Mouse (Mus musculus) limb, embryonic 14.5 days (tissue): ENCODE data around the gene Adrb1. TPM values are rescaled to one million over a fixed set of nuclear protein-coding genes. Genes with fewer than 3 reads are reported as not detected.

Experiments used
- ATAC-seq: fragments of 200-750 bp; cut with Nextera tagmentation; 2 replicates; pipeline ENCODE4 v1.8.0; 2017; ENCODE audit warnings: low read depth, moderate number of reproducible peaks, moderate TSS enrichment; ENCODE audit not compliant: low FRiP score
- DNase-seq: peaks from one replicate; pipeline ENCODE4 v3.0.0-alpha.2; 2015; ENCODE audit warnings: low spot score
- H3K27ac ChIP-seq: fragments of 300-500 bp; sonication (generic); replicated peaks from 2 replicates; pipeline ENCODE4 v1.5.1; 2014; ENCODE audit warnings: low read depth, mild to moderate bottlenecking, low read length, moderate library complexity, mixed read lengths
- H3K27me3 ChIP-seq: fragments of 300-500 bp; sonication (generic); 2 replicates; pipeline ENCODE4 v1.6.1; 2014; ENCODE audit warnings: low read length, mixed read lengths; ENCODE audit not compliant: control insufficient read depth, insufficient read depth
- H3K36me3 ChIP-seq: fragments of 300-500 bp; sonication (generic); 2 replicates; pipeline ENCODE4 v1.6.1; 2014; ENCODE audit warnings: mild to moderate bottlenecking, low read length, moderate library complexity, mixed read lengths; ENCODE audit not compliant: control insufficient read depth, insufficient read depth
- H3K4me1 ChIP-seq: fragments of 300-500 bp; sonication (generic); 2 replicates; pipeline ENCODE4 v1.6.1; 2014; ENCODE audit warnings: antibody characterized with exemption, low read length, mixed read lengths; ENCODE audit not compliant: control insufficient read depth, insufficient read depth
- H3K4me2 ChIP-seq: fragments of 300-500 bp; sonication (generic); replicated peaks from 2 replicates; pipeline ENCODE4 v1.6.1; 2014; ENCODE audit warnings: low read depth, mild to moderate bottlenecking, low read length, moderate library complexity; ENCODE audit not compliant: severe bottlenecking
- H3K4me3 ChIP-seq: fragments of 300-500 bp; sonication (generic); replicated peaks from 2 replicates; pipeline ENCODE4 v1.5.1; 2014; ENCODE audit warnings: low read length
- H3K9ac ChIP-seq: fragments of 300-500 bp; sonication (generic); 2 replicates; pipeline ENCODE4 v1.6.1; 2014; ENCODE audit warnings: mild to moderate bottlenecking, low read depth, low read length, moderate library complexity; ENCODE audit not compliant: severe bottlenecking
- H3K9me3 ChIP-seq: fragments of 300-500 bp; sonication (generic); 2 replicates; pipeline ENCODE4 v1.6.1; 2016; ENCODE audit warnings: low read length; ENCODE audit not compliant: control insufficient read depth
- POLR2A ChIP-seq: fragments of 200-500 bp; IDR thresholded peaks from 2 replicates; pipeline ENCODE4 v1.8.0; 2012; ENCODE audit warnings: inconsistent platforms, mild to moderate bottlenecking, moderate library complexity, borderline replicate concordance; ENCODE audit not compliant: insufficient read depth, insufficient read length; ENCODE audit errors: extremely low read depth
- WGBS: fragments of 180-500 bp; shearing (Covaris S2); extraction: QIAGEN DNeasy Blood & Tissue Kit; methylation state at CpG from one replicate; pipeline ENCODE4 v1.1.7; 2014; 5-methylcytosine and 5-hydroxymethylcytosine counted together
- polyA plus RNA-seq, 2 experiments: library from polyadenylated mRNA; depleted of rRNA in 1 of 2; stranded (reverse) in 1 of 2; unstranded in 1 of 2; fragments of >200 nt; fragmentation: Nextera tagmentation in 1 of 2; extraction: Ambion mirVana in 1 of 2; gene quantifications; 2 replicates each; pipeline versions ENCODE4 v1.2.1 to v1.2.3; 2012 to 2014

Gene Adrb1
- polyA plus RNA-seq, 2 experiments = 1.3 to 1.7 TPM

DNA sequence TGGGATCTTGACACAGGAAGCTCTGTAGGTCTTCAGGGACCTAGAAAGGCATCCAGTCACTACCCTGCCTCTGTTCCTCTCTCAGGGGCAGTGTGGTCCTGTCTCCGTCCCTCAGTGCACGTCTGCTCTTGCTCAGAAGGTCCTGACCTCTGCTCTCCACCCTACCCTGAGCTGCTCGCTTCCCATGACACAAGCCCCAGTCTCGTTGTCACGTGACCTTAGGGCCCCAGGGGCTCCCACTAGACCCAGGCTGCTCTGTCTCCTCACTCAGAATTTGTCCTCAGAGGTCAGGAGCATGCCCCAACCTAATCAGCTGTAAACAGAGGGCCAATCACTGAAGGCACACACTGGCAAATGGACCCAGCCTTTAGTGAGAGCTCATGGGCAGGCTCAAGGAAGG lies 29.5 kb upstream of the Adrb1 start:
- Histone ChIP-seq H3K4me2 (no peak overlapping the region), H3K27me3 (no peaks in the 10 kb centered on the region), H3K36me3 (no peaks in the 10 kb centered on the region), H3K9me3 (no peaks in the 10 kb centered on the region), H3K9ac (no peak overlapping the region), H3K4me1 (peaks cover under 1% of the 10 kb centered on the region), H3K4me3 (no peak overlapping the region), H3K27ac (no peak overlapping the region)
- ATAC-seq = no peak
- no peak for DNase-seq
- no peak for TF ChIP-seq POLR2A
- 29% methylated on average over 5 of the region's 5 CpGs for WGBS

DNA sequence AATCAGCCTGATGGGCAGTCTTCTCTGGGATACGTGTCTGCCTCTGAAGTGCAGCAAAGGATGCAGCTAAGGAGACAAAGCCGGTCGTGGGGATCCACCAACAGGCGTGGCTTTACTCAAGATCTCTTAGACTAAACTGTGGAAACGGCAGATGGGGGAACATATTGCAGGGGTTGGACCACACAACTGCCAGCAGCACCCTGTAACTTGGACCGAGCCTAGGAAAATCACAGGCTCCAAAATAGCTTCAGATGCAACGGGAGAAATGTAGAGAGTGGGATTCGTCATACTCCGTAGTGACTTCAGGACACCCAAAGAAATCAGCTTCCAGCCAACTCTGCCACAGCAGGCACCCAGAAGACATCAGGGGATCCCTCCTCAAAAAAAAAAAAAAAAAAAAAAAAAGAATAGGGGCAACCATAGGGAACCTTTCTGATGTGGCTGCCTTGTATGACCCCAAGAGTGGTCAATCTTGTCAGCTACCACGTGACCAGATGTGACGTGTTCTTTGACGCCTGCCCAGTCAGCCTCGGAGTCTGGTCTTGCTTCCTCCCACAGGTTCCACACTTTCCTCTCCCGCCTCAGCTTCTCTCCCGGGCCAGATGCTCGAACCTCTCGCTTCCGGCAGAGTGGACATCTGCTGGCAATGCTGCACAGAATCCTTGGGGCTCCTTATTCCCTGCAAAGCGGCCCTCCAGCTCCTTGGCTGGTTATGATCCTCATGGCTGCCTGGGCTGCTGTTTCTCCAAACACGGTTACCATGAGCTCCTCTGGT lies 24.4 kb upstream of the Adrb1 start:
- H3K4me2 ChIP-seq = no peak overlapping the region
- H3K4me3 ChIP-seq = no peak overlapping the region
- H3K27ac ChIP-seq = no peak overlapping the region
- 0 out of 2 replicates have a peak, but pooled peaks cover 2% of the 10 kb centered on the region for H3K4me1 ChIP-seq
- WGBS = 86% methylated on average over 20 of the region's 20 CpGs
- no peaks in the 10 kb centered on the region for H3K9me3 ChIP-seq
- H3K36me3 ChIP-seq = no peaks in the 10 kb centered on the region
- TF ChIP-seq POLR2A = no peak
- H3K9ac ChIP-seq = no peak overlapping the region
- no peak for ATAC-seq
- no peak for DNase-seq
- no peaks in the 10 kb centered on the region for H3K27me3 ChIP-seq

DNA sequence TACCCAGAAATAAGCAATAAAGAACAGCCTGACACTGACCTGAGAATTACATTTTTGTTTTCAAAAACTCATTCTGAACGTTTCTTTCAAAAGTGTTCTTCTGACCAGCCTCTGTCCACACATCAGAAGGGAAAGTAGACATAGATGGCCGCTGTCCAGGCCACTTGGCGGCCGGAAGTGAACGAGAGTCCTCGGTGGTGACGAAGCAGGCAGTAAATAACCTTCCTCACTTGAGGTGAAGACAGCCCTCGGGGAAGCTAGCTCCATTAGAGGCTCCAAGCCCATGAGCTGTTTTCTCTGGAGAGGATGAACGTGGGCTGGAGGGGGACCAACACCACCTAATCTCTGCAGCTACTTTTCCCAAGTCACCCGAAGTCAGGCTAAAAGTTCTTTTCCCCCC lies 21.2 kb upstream of the Adrb1 start:
- ATAC-seq = no peak
- WGBS = 45% methylated on average over 10 of the region's 10 CpGs
- no peak overlapping the region for H3K4me2 ChIP-seq
- no peaks in the 10 kb centered on the region for H3K36me3 ChIP-seq
- peak; percentile 28 for DNase-seq
- H3K9ac ChIP-seq = no peak overlapping the region
- 0 out of 2 replicates have a peak, but pooled peaks cover 2% of the 10 kb centered on the region for H3K4me1 ChIP-seq
- no peak for TF ChIP-seq POLR2A
- H3K27me3 ChIP-seq = no peaks in the 10 kb centered on the region
- no peak overlapping the region for H3K27ac ChIP-seq
- H3K9me3 ChIP-seq = no peaks in the 10 kb centered on the region
- H3K4me3 ChIP-seq = no peak overlapping the region

DNA sequence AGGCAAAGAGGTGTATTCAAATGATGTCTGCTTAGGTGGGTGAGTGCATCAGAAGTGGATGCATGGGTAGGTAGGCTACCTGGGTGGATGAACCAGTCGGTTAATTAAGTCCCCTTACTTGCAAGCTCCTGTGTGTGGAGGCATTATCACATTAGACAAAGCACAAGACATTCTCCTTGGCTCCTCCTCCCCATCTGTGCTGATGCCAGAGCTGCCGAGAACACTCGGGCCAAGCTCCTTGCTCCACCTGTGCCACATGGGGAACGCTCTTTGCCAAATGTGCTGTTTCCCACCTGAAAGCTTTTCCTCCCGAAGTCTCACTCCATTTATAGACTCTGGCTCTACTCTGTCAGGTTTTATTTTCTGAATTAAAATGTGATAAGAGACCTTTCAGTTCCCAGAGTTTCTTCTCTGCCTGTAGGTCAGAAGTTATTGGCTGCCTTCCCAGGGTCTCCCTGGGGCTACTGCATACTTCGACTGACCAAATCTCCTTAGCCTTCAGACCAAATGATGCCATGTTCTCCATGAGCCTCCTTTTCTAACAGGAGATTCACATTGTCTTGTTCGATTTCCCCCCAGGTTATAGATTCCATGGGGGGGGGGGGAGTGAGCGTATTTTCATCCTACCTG lies 20.5 kb upstream of the Adrb1 start:
- DNase-seq = no peak
- Histone ChIP-seq H3K9ac (no peak overlapping the region), H3K4me2 (no peak overlapping the region), H3K36me3 (no peaks in the 10 kb centered on the region), H3K27ac (no peak overlapping the region), H3K4me1 (0 out of 2 replicates have a peak, but pooled peaks cover 2% of the 10 kb centered on the region), H3K4me3 (no peak overlapping the region), H3K27me3 (no peaks in the 10 kb centered on the region), H3K9me3 (no peaks in the 10 kb centered on the region)
- 61% methylated on average over 8 of the region's 8 CpGs for WGBS
- no peak for TF ChIP-seq POLR2A
- no peak; the same call in 1 of the 2 replicates for ATAC-seq

DNA sequence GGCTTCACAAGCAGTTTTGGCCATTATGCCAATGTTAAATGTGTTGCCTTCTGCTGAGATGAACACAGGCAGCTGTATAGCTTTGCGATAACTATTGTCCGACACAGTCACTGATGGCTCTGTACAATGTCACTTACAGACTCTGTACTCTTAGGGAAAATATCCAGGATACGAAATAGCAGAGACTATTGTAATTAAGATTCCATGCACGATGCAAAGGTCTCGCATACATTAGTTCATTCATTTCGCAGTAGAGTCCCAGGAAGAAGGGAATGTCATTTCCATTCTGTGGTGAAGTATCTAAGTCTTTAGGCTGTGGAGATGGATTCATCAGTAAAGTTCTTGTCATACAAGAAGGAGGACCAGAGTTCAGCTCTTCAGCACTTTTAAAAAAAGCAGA lies 20.0 kb upstream of the Adrb1 start:
- DNase-seq (no peak), ATAC-seq (no peak)
- H3K4me1 ChIP-seq = 0 out of 2 replicates have a peak, but pooled peaks cover 2% of the 10 kb centered on the region
- no peak overlapping the region for H3K4me3 ChIP-seq
- H3K9ac ChIP-seq = no peak overlapping the region
- H3K27me3 ChIP-seq = no peaks in the 10 kb centered on the region
- no peak overlapping the region for H3K27ac ChIP-seq
- TF ChIP-seq POLR2A = no peak
- 91% methylated on average over 6 of the region's 6 CpGs for WGBS
- H3K36me3 ChIP-seq = no peaks in the 10 kb centered on the region
- no peaks in the 10 kb centered on the region for H3K9me3 ChIP-seq
- no peak overlapping the region for H3K4me2 ChIP-seq
